Mouse (Mus musculus): ENCODE measurements around the gene Smpd2. TPM values are rescaled to one million over a fixed set of nuclear protein-coding genes. Genes with fewer than 3 reads are reported as not detected.

The Smpd2 gene
- 10 to 100 TPM; 12.8 to 19.8 (median 15.3) TPM for total RNA-seq (2022)

DNA sequence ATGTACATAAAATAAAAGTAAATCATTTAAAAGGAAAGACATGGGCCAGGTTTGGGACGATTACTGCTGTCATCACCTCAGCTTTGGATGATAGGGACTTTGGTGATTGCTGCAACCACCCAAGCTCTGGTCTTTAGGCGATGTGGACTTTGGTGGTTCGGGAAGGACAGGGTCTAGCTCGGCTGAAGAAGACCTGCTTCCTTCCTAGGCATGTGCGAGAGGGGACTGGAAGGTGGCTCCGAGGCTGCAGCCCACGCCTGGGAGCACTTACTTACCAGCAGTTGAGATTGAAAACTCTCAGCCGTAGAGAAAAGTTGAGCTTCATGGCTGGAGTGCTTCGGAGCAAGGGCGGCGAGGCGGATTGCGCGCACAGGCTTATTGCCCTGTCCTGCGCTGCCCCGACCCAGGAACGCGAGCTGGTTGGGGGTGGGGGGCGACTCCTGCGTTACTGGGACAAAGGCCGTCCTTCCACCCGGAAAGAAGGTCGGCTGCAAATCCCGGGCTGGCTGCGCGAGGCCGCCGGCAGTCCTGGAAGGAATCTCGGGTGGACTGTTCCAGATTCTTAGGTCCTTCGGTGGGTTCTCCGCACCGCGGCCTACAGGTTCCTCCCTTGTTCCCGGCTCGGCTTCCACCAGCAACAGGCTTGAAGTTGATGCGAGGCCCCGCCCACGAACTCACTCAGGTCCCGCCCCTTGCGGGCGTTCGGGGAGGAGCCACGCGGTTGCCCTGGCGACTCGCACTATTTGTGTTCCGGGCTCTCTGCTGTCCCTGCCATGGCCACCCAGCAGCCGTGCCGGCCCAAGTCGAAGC is at the start of gene Smpd2, which contains the start of gene Ppil6:
Smpd2 (minus strand) TSS at position 662 of the 810 bp plus-strand sequence.
Ppil6 (plus strand) TSS at position 732 of the 810 bp plus-strand sequence.
- peak; percentile 86 to 93 for DNase-seq (ENCODE audit: low spot score in 2 of 2)

DNA sequence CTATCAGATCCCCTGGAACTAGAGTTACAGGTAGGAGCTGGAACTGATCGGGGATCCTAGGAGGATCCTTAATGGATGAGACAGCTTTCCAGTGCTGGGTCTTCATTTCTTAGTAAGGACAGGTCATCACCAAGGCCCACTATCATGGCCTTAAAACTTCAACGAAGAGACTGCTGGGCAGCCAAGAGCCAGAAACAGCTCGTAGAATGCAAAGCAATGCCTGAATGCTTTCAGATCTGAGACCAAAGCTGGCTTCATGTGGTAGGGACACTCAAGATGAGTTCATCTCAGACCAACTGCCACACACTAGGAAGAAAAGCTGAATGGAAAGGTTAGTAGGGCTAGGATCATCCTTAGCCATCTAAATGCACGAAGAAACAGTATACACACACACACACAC is 48.8 kb upstream of the Smpd2 start:
- no peak for DNase-seq (ENCODE audit: low spot score in 2 of 2)

DNA sequence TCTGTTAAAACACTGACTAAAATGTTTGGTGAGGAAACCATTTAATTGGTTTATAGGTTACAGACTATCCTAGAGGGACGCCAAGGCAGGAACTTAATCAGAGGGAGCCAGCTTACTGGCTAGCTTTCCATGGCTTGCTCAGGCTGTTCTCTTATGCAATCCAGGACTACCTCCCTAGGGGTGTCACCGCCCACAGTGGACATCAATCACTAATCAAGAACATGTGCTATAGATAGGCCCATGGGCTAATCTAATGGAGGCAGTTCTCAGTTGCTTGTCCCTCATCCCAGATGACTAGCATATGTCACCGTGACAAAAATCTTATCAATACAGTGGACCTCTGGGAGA is 47.8 kb upstream of the Smpd2 start:
- DNase-seq (ENCODE audit: low spot score in 2 of 2) = no peak

DNA sequence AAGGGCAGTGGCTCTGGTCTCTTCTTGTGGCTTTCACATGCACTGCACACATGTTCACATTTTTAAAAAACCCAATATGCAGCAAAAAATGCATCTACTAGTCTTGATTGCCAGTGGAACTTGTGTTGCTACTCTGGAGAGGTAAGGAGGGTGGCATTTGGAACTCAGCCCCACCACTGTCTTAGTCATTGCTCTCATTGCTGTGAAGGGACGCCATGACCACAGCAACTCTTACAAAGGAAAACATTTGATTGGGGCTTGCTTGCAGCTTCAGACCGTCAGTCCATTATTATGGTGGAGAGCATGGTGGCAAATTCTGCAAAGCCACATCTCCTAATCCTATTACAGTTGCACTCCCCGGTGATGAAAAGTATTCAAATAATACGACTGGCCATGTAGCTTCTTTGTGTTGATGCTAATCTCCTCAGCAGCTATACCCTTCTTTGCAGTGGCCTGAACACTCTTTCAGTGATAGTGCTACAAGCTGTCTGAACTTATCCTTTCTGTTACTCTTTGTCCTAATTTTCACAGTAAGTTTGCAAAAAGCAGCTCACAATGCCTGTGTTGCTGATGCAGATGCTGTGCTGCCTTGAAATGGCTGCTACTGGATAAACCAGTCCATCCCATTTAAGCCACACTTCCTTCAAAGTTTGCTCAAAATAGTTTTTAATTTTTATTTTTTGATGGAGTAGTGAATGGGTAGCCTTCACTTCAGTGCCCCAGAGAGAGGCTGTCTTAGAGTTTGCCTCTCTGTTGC is 47.2 kb upstream of the Smpd2 start:
- no peak for DNase-seq (ENCODE audit: low spot score in 2 of 2)

GRCm38 (mm10) chr10:41536714-41537113 is 46.5 kb upstream of the Smpd2 start:
- no peak for DNase-seq (ENCODE audit: low spot score in 2 of 2)

- DNase-seq (ENCODE audit: low spot score in 2 of 2) = no peak
Observed at GRCm38 (mm10) chr10:41535991-41536390, 45.8 kb upstream of the Smpd2 start.

- DNase-seq (ENCODE audit: low spot score in 2 of 2) = no peak
Observed at GRCm38 (mm10) chr10:41529972-41530371, 39.8 kb upstream of the Smpd2 start.

GRCm38 (mm10) chr10:41525696-41526095 is 35.5 kb upstream of the Smpd2 start:
- no peak for DNase-seq (ENCODE audit: low spot score in 2 of 2)

DNA sequence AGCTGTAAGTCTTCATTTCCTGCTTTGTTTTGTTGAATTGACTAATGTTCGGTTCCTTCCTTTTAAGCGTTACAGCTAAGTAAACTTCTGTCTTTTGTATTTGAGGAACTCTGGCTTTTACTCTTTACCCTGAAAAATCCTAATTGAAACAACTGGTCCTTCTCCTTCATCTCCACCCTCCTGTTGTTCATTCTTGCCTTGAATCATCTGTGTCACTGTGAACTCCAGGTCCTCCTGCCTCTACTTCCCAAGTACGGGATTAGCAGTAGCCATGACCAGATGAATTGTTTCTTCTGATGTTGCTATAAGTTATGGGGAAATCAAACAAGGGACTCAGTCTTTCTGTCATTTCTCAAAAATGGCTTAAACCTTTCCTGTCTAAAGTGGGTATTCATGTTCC is 33.2 kb upstream of the Smpd2 start:
- no peak for DNase-seq (ENCODE audit: low spot score in 2 of 2)

- no peak for DNase-seq (ENCODE audit: low spot score in 2 of 2)
Observed at GRCm38 (mm10) chr10:41520410-41520673, 30.2 kb upstream of the Smpd2 start.

DNA sequence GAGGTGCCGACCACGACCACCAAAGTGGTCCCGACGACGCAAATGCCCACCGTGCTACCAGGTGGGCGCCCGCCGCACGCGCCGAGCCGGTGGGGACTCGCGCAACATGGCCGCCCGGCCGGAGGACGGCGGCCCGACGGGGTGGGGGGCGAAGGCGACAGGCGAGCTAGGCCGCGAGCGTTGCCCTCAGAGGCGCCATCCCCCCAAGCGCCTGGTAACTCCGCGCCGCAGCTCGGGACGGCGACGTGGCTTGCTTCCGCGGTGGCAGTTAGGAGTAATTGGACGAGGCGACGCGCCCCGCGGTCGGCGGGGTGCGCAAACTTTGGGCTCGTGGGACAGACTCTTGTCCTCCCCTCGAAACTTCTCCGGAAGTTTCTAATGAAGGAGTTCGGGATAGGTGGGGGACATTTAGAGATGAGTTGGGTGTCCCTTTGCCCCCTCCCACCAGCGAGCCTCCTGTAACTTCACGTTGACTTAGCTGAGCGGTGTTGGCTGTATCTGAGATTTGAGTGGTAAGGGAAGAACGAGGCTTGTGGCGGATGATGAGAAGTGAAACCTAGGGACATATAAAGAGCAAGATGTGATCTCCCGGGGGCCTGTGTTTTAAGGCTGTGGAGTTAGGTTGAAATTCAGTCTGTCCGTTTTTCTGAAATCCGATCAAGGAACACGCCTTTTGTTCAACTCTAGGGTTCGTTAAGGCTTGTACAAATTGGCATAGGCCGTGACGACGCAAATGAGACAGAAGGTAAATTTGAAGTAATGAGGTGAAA is 29.7 kb upstream of the Smpd2 start:
- peak; percentile 10 to 23 for DNase-seq (ENCODE audit: low spot score in 2 of 2)

DNA sequence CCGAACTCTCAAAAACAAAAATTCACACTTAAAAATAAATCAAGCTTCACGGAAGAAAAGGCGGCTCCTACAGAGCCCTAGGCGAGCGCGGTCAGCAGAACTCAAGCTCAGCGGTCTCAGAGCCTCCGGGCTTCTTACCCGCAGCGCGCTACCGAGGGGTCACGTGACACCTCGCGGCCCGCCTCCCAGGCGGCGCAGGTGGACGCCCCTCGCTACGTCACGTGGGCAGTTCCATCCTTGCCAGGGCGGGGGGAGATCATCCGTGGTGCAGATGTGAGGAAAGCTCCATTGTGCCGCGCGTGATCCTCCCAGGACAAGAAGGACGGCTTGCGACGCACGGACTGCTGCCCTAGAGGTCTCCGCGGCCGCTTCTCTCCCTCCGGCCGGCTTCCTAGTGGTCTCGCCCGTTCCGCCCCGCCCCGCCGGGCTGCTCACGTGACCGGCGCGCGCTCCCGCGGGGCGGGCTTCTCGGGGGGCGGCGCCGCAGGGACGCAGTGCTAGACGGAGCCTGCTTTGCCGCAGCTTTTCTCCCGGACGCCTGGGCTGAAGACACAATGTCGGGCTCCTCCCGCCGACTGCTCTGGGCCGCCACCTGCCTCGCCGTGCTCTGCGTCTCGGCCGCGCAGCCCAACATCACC is 28.9 kb upstream of the Smpd2 start, which contains the start of gene Cd164:
Cd164 (plus strand) TSS at position 434 of the 638 bp plus-strand sequence.
- peak; percentile 85 to 87 for DNase-seq (ENCODE audit: low spot score in 2 of 2)

GRCm38 (mm10) chr10:41518508-41518980 is 28.4 kb upstream of the Smpd2 start:
- DNase-seq (ENCODE audit: low spot score in 2 of 2) = peak; percentile 41 to 61

- no peak for DNase-seq (ENCODE audit: low spot score in 2 of 2)
Observed at GRCm38 (mm10) chr10:41514921-41515320, 24.8 kb upstream of the Smpd2 start.

GRCm38 (mm10) chr10:41514301-41514700 is 24.1 kb upstream of the Smpd2 start:
- no peak for DNase-seq (ENCODE audit: low spot score in 2 of 2)

DNA sequence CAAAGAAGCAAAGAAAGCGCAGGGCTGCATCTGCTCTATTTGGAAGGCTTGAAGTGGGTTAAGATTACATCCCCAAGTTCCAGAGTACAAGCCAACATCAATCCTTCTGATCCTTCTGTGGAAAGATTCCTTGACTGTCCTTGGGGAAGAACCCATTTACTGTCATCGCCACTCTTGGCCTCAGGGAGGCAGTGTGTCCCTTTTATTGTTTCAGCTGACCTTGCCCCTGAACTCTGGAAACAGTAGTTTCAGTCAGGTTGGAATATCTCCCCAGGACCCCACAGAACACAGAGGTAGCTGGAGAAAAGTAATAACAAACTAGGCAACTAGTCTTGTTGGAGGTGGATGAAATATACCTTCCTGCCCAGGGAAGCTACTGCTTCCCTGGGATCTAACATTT is 19.0 kb upstream of the Smpd2 start:
- DNase-seq (ENCODE audit: low spot score in 2 of 2) = no peak

DNA sequence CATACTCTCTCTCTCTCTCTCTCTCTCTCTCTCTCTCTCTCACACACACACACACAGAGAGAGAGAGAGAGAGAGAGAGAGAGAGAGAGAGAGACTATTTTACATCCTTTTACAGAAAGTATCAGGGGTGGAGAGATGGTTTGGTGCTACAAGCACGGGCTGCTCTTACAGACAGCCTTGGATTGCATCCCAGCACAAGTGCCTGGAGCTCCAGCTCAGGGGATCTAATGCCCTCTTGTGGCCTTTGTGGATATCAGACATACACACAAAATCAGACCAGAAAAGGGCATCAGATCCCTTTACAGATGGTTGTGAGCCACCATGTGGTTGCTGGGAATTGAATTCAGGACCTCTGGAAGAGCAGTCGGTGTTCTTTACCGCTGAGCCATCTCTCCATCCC is 15.3 kb upstream of the Smpd2 start:
- peak in 1 of 2 experiments; percentile 53 for DNase-seq (ENCODE audit: low spot score in 2 of 2)

GRCm38 (mm10) chr10:41504996-41505395 is 14.8 kb upstream of the Smpd2 start:
- DNase-seq (ENCODE audit: low spot score in 2 of 2) = no peak

- DNase-seq (ENCODE audit: low spot score in 2 of 2) = peak in 1 of 2 experiments; percentile 44
Observed at GRCm38 (mm10) chr10:41500941-41501340, 10.8 kb upstream of the Smpd2 start.

DNA sequence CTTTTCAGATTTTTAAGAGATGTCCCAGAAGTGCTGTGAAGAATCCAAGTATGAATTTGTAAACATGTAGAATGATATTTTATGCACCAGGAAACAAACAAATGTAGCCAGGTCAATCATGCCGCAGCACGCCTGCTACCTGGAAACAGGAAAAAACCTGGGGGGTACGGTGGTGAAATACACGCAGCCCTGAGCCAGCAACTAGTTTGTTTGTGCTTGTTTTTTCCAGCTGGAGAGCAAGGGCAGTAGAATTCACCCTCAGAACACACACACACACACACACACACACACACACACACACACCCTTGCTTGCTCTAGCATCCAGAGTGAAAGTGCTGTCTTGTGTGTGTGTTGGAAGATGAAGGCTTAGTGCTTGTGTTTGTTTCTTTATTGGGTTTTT is 942 bp upstream of the Smpd2 start:
- no peak for DNase-seq (ENCODE audit: low spot score in 2 of 2)

GRCm38 (mm10) chr10:41490518-41490873 is 327 bp upstream of the Smpd2 start:
- DNase-seq (ENCODE audit: low spot score in 2 of 2) = no peak

Measured in left cerebral cortex, adult 8-10 months (tissue).